Mouse (Mus musculus) liver, embryonic 13.5 days (tissue): ENCODE measurements around the gene Pde8b. TPM values are rescaled to one million over a fixed set of nuclear protein-coding genes. Genes with fewer than 3 reads are reported as not detected.

Source experiments
- ATAC-seq: fragments of 200-750 bp; cut with Nextera tagmentation; 2 replicates; pipeline ENCODE4 v1.8.0; 2017; ENCODE audit warnings: low read depth, mild to moderate bottlenecking, moderate number of reproducible peaks, moderate library complexity
- DNase-seq: peaks from one replicate; pipeline ENCODE4 v3.0.0; 2022
- H3K27ac ChIP-seq: fragments of 300-500 bp; sonication (generic); 2 replicates; pipeline ENCODE4 v1.5.1; 2015; ENCODE audit warnings: moderate library complexity, mild to moderate bottlenecking, inconsistent platforms
- H3K27me3 ChIP-seq: fragments of 300-500 bp; sonication (generic); 2 replicates; pipeline ENCODE4 v1.6.1; 2015; ENCODE audit warnings: mild to moderate bottlenecking, inconsistent platforms
- H3K36me3 ChIP-seq: fragments of 300-500 bp; sonication (generic); 2 replicates; pipeline ENCODE4 v1.6.1; 2015; ENCODE audit warnings: mild to moderate bottlenecking, inconsistent platforms
- H3K4me1 ChIP-seq: fragments of 300-500 bp; sonication (generic); replicated peaks from 2 replicates; pipeline ENCODE4 v1.6.1; 2015; ENCODE audit warnings: inconsistent platforms
- H3K4me2 ChIP-seq: fragments of 300-500 bp; sonication (generic); 2 replicates; pipeline ENCODE4 v1.6.1; 2015; ENCODE audit warnings: inconsistent platforms, mild to moderate bottlenecking, moderate library complexity
- H3K4me3 ChIP-seq: fragments of 300-500 bp; sonication (generic); replicated peaks from 2 replicates; pipeline ENCODE4 v1.5.1; 2015; ENCODE audit warnings: mild to moderate bottlenecking, inconsistent platforms
- H3K9ac ChIP-seq: fragments of 300-500 bp; sonication (generic); 2 replicates; pipeline ENCODE4 v1.6.1; 2015; ENCODE audit warnings: mild to moderate bottlenecking, inconsistent platforms
- H3K9me3 ChIP-seq: fragments of 300-500 bp; sonication (generic); replicated peaks from 2 replicates; pipeline ENCODE4 v1.6.1; 2016; ENCODE audit warnings: inconsistent platforms
- WGBS: fragments of 180-500 bp; shearing (Covaris S2); methylation state at CpG from one replicate; pipeline ENCODE4 v1.1.7; 2015; ENCODE audit not compliant: insufficient replicate concordance; 5-methylcytosine and 5-hydroxymethylcytosine counted together
- polyA plus RNA-seq: library from polyadenylated mRNA; unstranded; fragments of >200 nt; fragmentation: Nextera tagmentation; extraction: Ambion mirVana; gene quantifications from 2 replicates; pipeline ENCODE4 v1.2.1, GENCODE M21; 2015

Gene Pde8b
- polyA plus RNA-seq, 1 experiment from 2014 or later: 0.53 TPM

GRCm38 (mm10) chr13:95067854-95068253 lies 182.3 kb downstream of the Pde8b start:
- no peaks in the 10 kb centered on the region for H3K27me3 ChIP-seq
- 53% methylated on average over 6 of the region's 6 CpGs for WGBS
- DNase-seq: no peak
- no peak overlapping the region for H3K4me2 ChIP-seq
- no peaks in the 10 kb centered on the region for H3K9me3 ChIP-seq
- no peaks in the 10 kb centered on the region for H3K4me1 ChIP-seq
- no peak for ATAC-seq
- no peak overlapping the region for H3K4me3 ChIP-seq
- no peak overlapping the region for H3K27ac ChIP-seq
- no peak overlapping the region for H3K9ac ChIP-seq
- H3K36me3 ChIP-seq: no peaks in the 10 kb centered on the region

GRCm38 (mm10) chr13:95063390-95064017 lies 186.6 kb downstream of the Pde8b start:
- no peak for DNase-seq
- no peak overlapping the region for H3K27ac ChIP-seq
- no peak for ATAC-seq
- no peaks in the 10 kb centered on the region for H3K9me3 ChIP-seq
- no peaks in the 10 kb centered on the region for H3K36me3 ChIP-seq
- no peaks in the 10 kb centered on the region for H3K4me1 ChIP-seq
- H3K9ac ChIP-seq: no peak overlapping the region
- no peaks in the 10 kb centered on the region for H3K27me3 ChIP-seq
- WGBS: 28% methylated on average over 4 of the region's 4 CpGs
- H3K4me2 ChIP-seq: no peak overlapping the region
- H3K4me3 ChIP-seq: no peak overlapping the region

- no peak overlapping the region for H3K9ac ChIP-seq
- ATAC-seq (no peak), DNase-seq (no peak)
- H3K27ac ChIP-seq: no peak overlapping the region
- H3K4me3 ChIP-seq: no peak overlapping the region
- H3K4me1 ChIP-seq: no peaks in the 10 kb centered on the region
- no peaks in the 10 kb centered on the region for H3K27me3 ChIP-seq
- no peak overlapping the region for H3K4me2 ChIP-seq
- H3K9me3 ChIP-seq: no peaks in the 10 kb centered on the region
- 55% methylated on average over 4 of the region's 4 CpGs for WGBS
- H3K36me3 ChIP-seq: no peaks in the 10 kb centered on the region
These were observed 191.3 kb downstream of the Pde8b start for GRCm38 (mm10) chr13:95058885-95059284.

DNA sequence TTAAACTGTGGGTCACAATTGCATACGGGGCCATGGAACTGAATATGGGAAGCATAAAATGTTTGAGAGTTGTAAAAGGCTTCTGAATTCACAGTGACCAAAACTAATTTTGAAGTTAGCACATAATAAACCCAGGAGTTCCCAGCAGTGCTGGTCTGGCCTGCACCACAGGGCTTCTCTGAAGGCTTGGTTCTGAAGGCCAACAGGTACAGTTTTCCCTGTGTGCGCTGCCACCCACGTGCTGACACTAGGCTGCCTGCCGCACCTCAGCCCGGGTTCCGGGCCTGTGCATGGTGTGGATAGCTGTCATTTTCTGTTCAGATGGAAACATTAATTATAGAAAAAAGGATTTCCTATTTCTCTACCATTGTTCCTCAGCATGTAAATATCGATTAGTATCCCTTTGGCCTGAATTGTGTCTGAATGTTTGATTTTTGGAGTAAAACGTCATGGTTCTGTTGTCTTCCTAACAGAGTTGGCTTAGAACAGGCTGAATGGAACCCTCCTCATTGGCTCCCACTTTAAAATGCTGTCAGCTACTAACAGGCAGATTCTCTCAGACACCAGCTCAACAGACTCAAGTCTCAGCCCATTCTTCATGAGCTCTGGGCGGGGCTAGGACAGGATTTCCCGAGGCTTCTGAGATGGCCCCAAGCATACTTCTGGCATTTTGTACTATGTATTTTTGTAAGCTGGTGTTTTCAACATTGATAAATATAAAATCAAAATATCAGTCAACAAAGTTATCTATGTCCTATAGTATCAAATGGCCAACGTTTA lies 193.4 kb downstream of the Pde8b start:
- 70% methylated on average over 11 of the region's 11 CpGs for WGBS
- H3K9ac ChIP-seq: no peak overlapping the region
- H3K9me3 ChIP-seq: no peaks in the 10 kb centered on the region
- H3K36me3 ChIP-seq: no peaks in the 10 kb centered on the region
- no peak overlapping the region for H3K27ac ChIP-seq
- H3K4me2 ChIP-seq: no peak overlapping the region
- no peaks in the 10 kb centered on the region for H3K27me3 ChIP-seq
- no peak for DNase-seq
- H3K4me1 ChIP-seq: no peaks in the 10 kb centered on the region
- no peak overlapping the region for H3K4me3 ChIP-seq
- ATAC-seq: no peak

GRCm38 (mm10) chr13:95055742-95056388 lies 194.3 kb downstream of the Pde8b start:
- Histone ChIP-seq H3K4me3 (no peak overlapping the region), H3K4me2 (no peak overlapping the region), H3K36me3 (no peaks in the 10 kb centered on the region), H3K4me1 (no peaks in the 10 kb centered on the region), H3K9me3 (no peaks in the 10 kb centered on the region), H3K27me3 (no peaks in the 10 kb centered on the region), H3K27ac (no peak overlapping the region), H3K9ac (no peak overlapping the region)
- no peak for ATAC-seq
- DNase-seq: no peak
- WGBS: 72% methylated on average over 1 of the region's 1 CpGs

- no peak for ATAC-seq
- no peaks in the 10 kb centered on the region for H3K4me1 ChIP-seq
- no peak overlapping the region for H3K4me2 ChIP-seq
- H3K9ac ChIP-seq: no peak overlapping the region
- no peaks in the 10 kb centered on the region for H3K9me3 ChIP-seq
- no peaks in the 10 kb centered on the region for H3K27me3 ChIP-seq
- DNase-seq: no peak
- H3K27ac ChIP-seq: no peak overlapping the region
- H3K4me3 ChIP-seq: no peak overlapping the region
- H3K36me3 ChIP-seq: no peaks in the 10 kb centered on the region
- 60% methylated on average over 3 of the region's 3 CpGs for WGBS
These were observed 197.7 kb downstream of the Pde8b start for GRCm38 (mm10) chr13:95052421-95052820.

DNA sequence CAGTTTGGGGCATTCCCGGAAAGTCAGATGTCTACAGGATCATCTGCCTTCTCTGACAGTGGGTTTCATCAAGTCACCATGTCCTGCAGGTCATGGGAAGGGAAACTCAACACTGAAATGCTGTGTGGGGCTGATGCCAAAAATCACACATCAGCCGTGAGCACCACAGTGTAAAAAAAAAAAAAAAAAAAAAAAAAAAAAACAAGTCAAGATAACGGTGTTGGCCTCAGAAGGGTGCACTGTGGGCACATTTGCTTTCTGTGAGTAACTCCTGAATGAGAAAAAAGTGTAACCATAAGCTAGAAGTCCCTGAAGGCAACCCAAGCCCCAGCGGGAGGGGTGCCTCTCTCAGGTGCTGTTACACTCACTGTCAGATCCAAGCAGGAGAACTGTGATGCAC lies 199.7 kb downstream of the Pde8b start:
- Histone ChIP-seq H3K4me1 (no peaks in the 10 kb centered on the region), H3K4me2 (no peak overlapping the region), H3K27ac (no peak overlapping the region), H3K9ac (no peak overlapping the region), H3K4me3 (no peak overlapping the region), H3K9me3 (no peaks in the 10 kb centered on the region), H3K27me3 (no peaks in the 10 kb centered on the region), H3K36me3 (no peaks in the 10 kb centered on the region)
- DNase-seq (no peak), ATAC-seq (no peak)
- WGBS: 74% methylated on average over 4 of the region's 4 CpGs

- ATAC-seq (no peak), DNase-seq (no peak)
- no peaks in the 10 kb centered on the region for H3K4me1 ChIP-seq
- H3K9ac ChIP-seq: no peak overlapping the region
- H3K4me2 ChIP-seq: no peak overlapping the region
- H3K36me3 ChIP-seq: no peaks in the 10 kb centered on the region
- H3K9me3 ChIP-seq: no peaks in the 10 kb centered on the region
- H3K27me3 ChIP-seq: no peaks in the 10 kb centered on the region
- no peak overlapping the region for H3K4me3 ChIP-seq
- no peak overlapping the region for H3K27ac ChIP-seq
- WGBS: 10% methylated on average over 1 of the region's 1 CpGs
These were observed 206.0 kb downstream of the Pde8b start for GRCm38 (mm10) chr13:95044108-95044507.

DNA sequence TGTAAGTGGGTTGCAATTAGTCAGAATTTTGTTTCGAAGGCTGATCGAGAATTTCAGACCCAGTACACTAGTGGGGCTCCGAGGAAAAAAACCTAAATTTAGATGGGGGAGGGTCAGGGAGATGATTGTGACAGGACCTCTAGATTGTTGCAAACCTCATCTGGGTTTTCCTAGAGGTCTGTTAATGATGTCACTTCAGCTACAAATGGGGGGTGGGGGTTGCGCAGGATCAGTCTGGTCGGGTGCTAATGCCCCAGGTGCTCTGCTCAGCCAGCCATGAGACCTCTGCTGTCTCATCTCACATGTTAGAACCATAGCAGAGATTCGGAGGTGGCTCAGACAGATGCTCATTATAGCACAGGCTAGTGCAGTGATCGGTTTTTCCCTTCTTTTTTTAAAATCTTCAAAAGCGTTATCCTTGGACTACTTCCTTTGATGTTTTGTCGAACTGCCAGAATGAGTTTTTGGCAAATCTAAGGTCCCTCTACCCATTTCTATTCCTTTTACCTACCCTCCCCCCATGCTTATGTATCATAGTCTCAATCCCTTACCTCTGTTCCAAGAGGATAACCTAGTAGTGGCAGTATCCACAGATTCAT lies 209.9 kb downstream of the Pde8b start:
- Histone ChIP-seq H3K9ac (no peak overlapping the region), H3K36me3 (no peaks in the 10 kb centered on the region), H3K27ac (no peak overlapping the region), H3K4me3 (no peak overlapping the region), H3K4me1 (no peaks in the 10 kb centered on the region), H3K4me2 (no peak overlapping the region), H3K27me3 (no peaks in the 10 kb centered on the region), H3K9me3 (no peaks in the 10 kb centered on the region)
- ATAC-seq: no peak
- DNase-seq: no peak
- 68% methylated on average over 9 of the region's 9 CpGs for WGBS

- H3K4me1 ChIP-seq: no peaks in the 10 kb centered on the region
- DNase-seq: no peak
These were observed 211.9 kb downstream of the Pde8b start for GRCm38 (mm10) chr13:95038200-95038599.

DNA sequence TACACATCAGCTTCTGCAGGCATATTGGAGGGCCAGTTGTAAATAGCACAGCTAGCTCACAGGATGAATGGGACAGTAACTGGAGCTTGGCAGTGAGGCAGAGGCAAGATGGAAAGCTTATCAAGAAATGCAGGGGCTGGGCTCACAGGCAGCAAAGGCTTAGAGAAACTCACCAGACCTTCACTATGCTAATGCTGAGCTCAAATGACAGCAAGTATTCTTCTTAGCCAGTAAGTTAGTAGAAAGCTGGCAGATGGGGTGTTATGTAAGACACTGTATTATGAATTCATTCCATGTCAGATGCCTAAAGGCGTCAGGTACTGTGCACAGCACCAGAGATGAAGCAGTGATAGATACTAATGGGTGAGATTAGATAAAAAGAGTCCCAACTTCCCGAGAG lies 215.4 kb downstream of the Pde8b start:
- no peak overlapping the region for H3K9ac ChIP-seq
- ATAC-seq (no peak), DNase-seq (no peak)
- WGBS: 61% methylated on average over 2 of the region's 2 CpGs
- H3K36me3 ChIP-seq: no peaks in the 10 kb centered on the region
- no peak overlapping the region for H3K4me2 ChIP-seq
- no peaks in the 10 kb centered on the region for H3K9me3 ChIP-seq
- no peak overlapping the region for H3K4me3 ChIP-seq
- no peaks in the 10 kb centered on the region for H3K27me3 ChIP-seq
- H3K27ac ChIP-seq: no peak overlapping the region
- no peaks in the 10 kb centered on the region for H3K4me1 ChIP-seq

More at GRCm38 (mm10) chr13:95038200-95038599, 211.9 kb downstream of the Pde8b start:
- no peak overlapping the region for H3K4me3 ChIP-seq
- H3K9ac ChIP-seq: no peak overlapping the region
- WGBS: 50% methylated on average over 4 of the region's 4 CpGs
- ATAC-seq: no peak
- H3K9me3 ChIP-seq: no peaks in the 10 kb centered on the region
- H3K27me3 ChIP-seq: no peaks in the 10 kb centered on the region
- no peak overlapping the region for H3K4me2 ChIP-seq
- no peak overlapping the region for H3K27ac ChIP-seq
- no peaks in the 10 kb centered on the region for H3K36me3 ChIP-seq
